22 mouse cellular contexts compared by ENCODE assay signal in genomic region chr4:94766176-94766575, GRCm38 (mm10). TPM values are rescaled to one million over a fixed set of nuclear protein-coding genes. Genes with fewer than 3 reads are reported as not detected.
DNase-seq lines count a peak whose midpoint lies in the region; ATAC-seq lines count a peak whose summit lies in the region.
"Had no signal": no experiment of that assay in that cellular context is flagged by ENCODE, and none has a peak within 500 bp of the region (broad histone marks: within the 10 kb centered on the region; RNA-seq: fewer than 3 reads in every experiment).

No protein-coding gene starts in this region.

- peak overlapping the region; percentile 21; the same call in 1 of the 2 replicates for H3K27ac ChIP-seq in heart, embryonic 16.5 days (ENCODE audit: low read length)
- no peak overlapping the region for H3K27ac ChIP-seq in intestine, embryonic 14.5 days (ENCODE audit: low read depth)
- H3K27ac ChIP-seq in intestine, embryonic 15.5 days: no peak overlapping the region
- H3K27ac ChIP-seq: embryonic facial prominence, embryonic 13.5 days; embryonic facial prominence, embryonic 15.5 days; forebrain, embryonic 10.5 days; forebrain, embryonic 12.5 days had no signal

- no peaks in the 10 kb centered on the region for H3K27me3 ChIP-seq in heart, embryonic 16.5 days (ENCODE audit: control insufficient read depth, insufficient read depth, low read length)
- H3K27me3 ChIP-seq in intestine, embryonic 14.5 days (replicated peaks; ENCODE audit: control insufficient read depth, insufficient read depth, low read length): no peaks in the 10 kb centered on the region
- H3K27me3 ChIP-seq in intestine, embryonic 15.5 days (replicated peaks): no peaks in the 10 kb centered on the region
- H3K27me3 ChIP-seq: embryonic facial prominence, embryonic 13.5 days; embryonic facial prominence, embryonic 15.5 days; forebrain, embryonic 12.5 days had no signal

- peaks cover 3% of the 10 kb centered on the region for H3K4me1 ChIP-seq in heart, embryonic 16.5 days (ENCODE audit: control insufficient read depth, insufficient read depth, low read length)
- no peaks in the 10 kb centered on the region for H3K4me1 ChIP-seq in intestine, embryonic 14.5 days (replicated peaks; ENCODE audit: control insufficient read depth, insufficient read depth, low read length)
- no peaks in the 10 kb centered on the region for H3K4me1 ChIP-seq in intestine, embryonic 15.5 days (replicated peaks)
- H3K4me1 ChIP-seq: embryonic facial prominence, embryonic 13.5 days; embryonic facial prominence, embryonic 15.5 days; forebrain, embryonic 10.5 days; forebrain, embryonic 12.5 days had no signal

- no peak overlapping the region for H3K4me2 ChIP-seq in heart, embryonic 16.5 days (ENCODE audit: low read depth, low read length)
- no peak overlapping the region for H3K4me2 ChIP-seq in intestine, embryonic 14.5 days (ENCODE audit: low read length)
- H3K4me2 ChIP-seq in intestine, embryonic 15.5 days (replicated peaks): no peak overlapping the region
- H3K4me2 ChIP-seq: embryonic facial prominence, embryonic 13.5 days; embryonic facial prominence, embryonic 15.5 days; forebrain, embryonic 12.5 days had no signal

- no peaks in the 10 kb centered on the region; the same call in 1 of the 2 replicates for H3K36me3 ChIP-seq in heart, embryonic 16.5 days (ENCODE audit: control insufficient read depth, insufficient read depth)
- no peaks in the 10 kb centered on the region for H3K36me3 ChIP-seq in intestine, embryonic 14.5 days (ENCODE audit: control insufficient read depth, insufficient read depth, low read length)
- H3K36me3 ChIP-seq in intestine, embryonic 15.5 days: no peaks in the 10 kb centered on the region
- H3K36me3 ChIP-seq: embryonic facial prominence, embryonic 13.5 days; embryonic facial prominence, embryonic 15.5 days; forebrain, embryonic 10.5 days; forebrain, embryonic 12.5 days had no signal

- 65% methylated on average over 7 of the region's 7 CpGs for WGBS in heart, embryonic 16.5 days
- 86% methylated on average over 7 of the region's 7 CpGs for WGBS in intestine, embryonic 14.5 days
- 74% methylated on average over 7 of the region's 7 CpGs for WGBS in intestine, embryonic 15.5 days

- H3K9ac ChIP-seq in heart, embryonic 16.5 days (ENCODE audit: low read length): no peak overlapping the region
- no peak overlapping the region for H3K9ac ChIP-seq in intestine, embryonic 14.5 days (ENCODE audit: low read length)
- no peak overlapping the region for H3K9ac ChIP-seq in intestine, embryonic 15.5 days
- H3K9ac ChIP-seq: embryonic facial prominence, embryonic 13.5 days; embryonic facial prominence, embryonic 15.5 days; forebrain, embryonic 12.5 days had no signal

- no peak for DNase-seq in heart, postnatal 4 days
- DNase-seq in intestine, embryonic 14.5 days (ENCODE audit: low spot score): peak; percentile 4
- no peak for DNase-seq in left cerebral cortex, postnatal 4 days
- DNase-seq: adrenal gland, adult 2 months; adrenal gland, postnatal 10 days; adrenal gland, postnatal 25 days; cerebellum, adult 11 months; cerebellum, adult 18-20 months; cerebellum, adult 8-10 months; cerebellum, adult 9-11 months; cerebellum, postnatal 14 days; cerebellum, postnatal 36 days; embryo, embryonic 11 days had no signal

- peak; percentile 72; the same call in 1 of the 2 replicates for ATAC-seq in heart, embryonic 16.5 days (replicated peaks; ENCODE audit: extremely low read depth, insufficient read depth, low FRiP score)
- ATAC-seq in intestine, embryonic 14.5 days (replicated peaks; ENCODE audit: low FRiP score, low TSS enrichment, low read depth): no peak
- no peak for ATAC-seq in intestine, embryonic 15.5 days
- ATAC-seq: forebrain, embryonic 14.5 days; forebrain, embryonic 16.5 days had no signal

- no peaks in the 10 kb centered on the region for H3K9me3 ChIP-seq in heart, embryonic 16.5 days (replicated peaks; ENCODE audit: control insufficient read depth, low read length)
- no peaks in the 10 kb centered on the region for H3K9me3 ChIP-seq in intestine, embryonic 14.5 days (ENCODE audit: control insufficient read depth, low read length)
- H3K9me3 ChIP-seq in intestine, embryonic 15.5 days: no peaks in the 10 kb centered on the region
- H3K9me3 ChIP-seq: embryonic facial prominence, embryonic 13.5 days; embryonic facial prominence, embryonic 15.5 days; forebrain, embryonic 10.5 days; forebrain, embryonic 12.5 days had no signal

- H3K4me3 ChIP-seq in heart, embryonic 16.5 days (ENCODE audit: low read length): no peak overlapping the region
- H3K4me3 ChIP-seq in intestine, embryonic 14.5 days (ENCODE audit: low read depth, low read length): no peak overlapping the region
- H3K4me3 ChIP-seq in intestine, embryonic 15.5 days (replicated peaks): no peak overlapping the region
- H3K4me3 ChIP-seq: embryonic facial prominence, embryonic 13.5 days; embryonic facial prominence, embryonic 15.5 days; erythroblast, embryonic 14.5 days; forebrain, embryonic 10.5 days; forebrain, embryonic 12.5 days had no signal

- intact Hi-C loops in left cerebral cortex, postnatal 4 days (cut with DNase I): no loop called here

RNA-seq across cellular contexts. Expression of gene Tek, which starts 27.1 kb away (rescaled TPM):
- polyA plus RNA-seq in heart, embryonic 16.5 days (2015; fragmentation: Nextera tagmentation; extraction: Ambion mirVana): 39.3 and 40.2 TPM in 2 replicates
- total RNA-seq in heart, postnatal 4 days (2021): 10 to 100 TPM; 59.2 to 62.8 TPM
- polyA plus RNA-seq in intestine, embryonic 14.5 days (2014; fragmentation: Nextera tagmentation; extraction: Ambion mirVana): 12.1 and 13.7 TPM in 2 replicates
- polyA plus RNA-seq in intestine, embryonic 15.5 days (2015; fragmentation: Nextera tagmentation; extraction: Ambion mirVana): 10.7 and 11.5 TPM in 2 replicates
- 10 to 100 TPM; 12.1 to 13.3 TPM for total RNA-seq in left cerebral cortex, postnatal 4 days (2021)
- polyA plus RNA-seq: erythroblast, embryonic 14.5 days had no signal
